Mouse (Mus musculus) 3T3-L1 (cell line): ENCODE measurements around the gene Mybpc1.
A peak's percentile ranks its signal among the peaks of the same experiment; 100 is the strongest.

Experiments used
- DNase-seq: peaks from one replicate; pipeline ENCODE4 v3.0.0-alpha.2; 2015; ENCODE audit warnings: low read depth, low spot score

Gene Mybpc1

GRCm38 (mm10) chr10:88604943-88605342 is at the start of gene Mybpc1:
TSS of gene Mybpc1 (minus strand) at chr10:88605152.
- no peak for DNase-seq

GRCm38 (mm10) chr10:88645448-88645847 is 40.5 kb upstream of the Mybpc1 start:
- no peak for DNase-seq

- DNase-seq, result peak; percentile 89
Measured at GRCm38 (mm10) chr10:88631330-88631953, 26.5 kb upstream of the Mybpc1 start.

GRCm38 (mm10) chr10:88630663-88631329 is 25.8 kb upstream of the Mybpc1 start:
- DNase-seq, result peak; percentile 1

DNA sequence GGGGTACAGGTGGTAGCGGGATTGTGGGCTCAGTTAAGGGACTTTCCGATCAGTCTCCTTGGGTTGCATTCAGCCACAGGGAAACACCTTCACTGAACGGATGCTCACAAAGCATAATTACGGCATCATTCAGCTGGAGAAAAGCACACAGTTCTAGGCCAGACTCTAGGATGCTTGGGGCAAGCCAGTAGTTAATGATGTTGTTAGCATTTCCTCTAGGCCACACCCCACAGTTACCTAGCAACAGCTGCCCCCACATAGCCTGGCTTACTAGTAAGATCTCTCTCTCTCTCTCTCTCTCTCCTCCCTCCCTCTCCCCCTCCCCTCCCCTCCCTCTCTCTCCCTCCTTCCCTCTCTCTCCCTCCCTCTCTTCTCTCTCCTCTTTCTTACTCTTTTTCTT is 22.1 kb upstream of the Mybpc1 start:
- no peak for DNase-seq

DNA sequence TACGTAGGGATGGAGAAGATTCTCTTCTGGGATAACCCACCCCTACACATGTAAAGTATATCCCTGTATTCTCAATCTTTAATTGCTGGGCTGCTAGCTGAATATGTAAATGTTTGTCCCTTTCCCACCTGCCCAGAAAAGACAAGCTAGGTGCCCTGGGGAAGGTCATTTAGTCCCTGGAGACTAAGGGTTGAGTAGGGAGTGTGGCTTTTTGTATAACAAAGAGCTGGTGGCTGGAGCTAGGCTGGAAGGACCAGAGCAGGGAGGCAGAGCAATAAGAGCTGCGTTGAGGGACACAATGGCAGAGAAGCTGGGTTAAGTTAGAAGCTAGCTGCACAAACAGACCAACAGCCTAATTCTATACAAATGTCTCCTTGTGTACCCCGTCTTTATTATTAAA is 21.2 kb upstream of the Mybpc1 start:
- no peak for DNase-seq

DNA sequence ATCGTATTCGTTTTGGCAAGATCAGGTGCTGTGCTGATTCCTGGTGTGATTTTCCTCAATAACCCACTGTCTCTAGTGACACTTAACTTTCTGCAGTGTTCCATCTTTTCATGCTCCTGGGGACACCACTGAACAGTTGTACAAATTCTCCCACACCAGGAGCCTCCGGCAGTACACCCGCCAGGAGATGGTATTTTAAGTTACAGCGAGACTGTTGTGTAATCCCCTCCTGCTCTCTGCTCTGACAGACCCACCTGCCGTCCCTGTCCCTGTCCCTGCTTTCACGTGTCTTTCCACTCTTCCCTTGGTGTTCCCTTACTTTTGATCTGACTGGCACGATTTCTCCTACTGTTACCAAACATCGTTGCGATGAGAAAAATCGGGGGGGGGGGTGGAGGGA is 19.3 kb upstream of the Mybpc1 start:
- DNase-seq, result no peak

- DNase-seq, result no peak
Measured at GRCm38 (mm10) chr10:88622624-88623023, 17.7 kb upstream of the Mybpc1 start.

- DNase-seq, result peak; percentile 10
Measured at GRCm38 (mm10) chr10:88620809-88621208, 15.9 kb upstream of the Mybpc1 start.

DNA sequence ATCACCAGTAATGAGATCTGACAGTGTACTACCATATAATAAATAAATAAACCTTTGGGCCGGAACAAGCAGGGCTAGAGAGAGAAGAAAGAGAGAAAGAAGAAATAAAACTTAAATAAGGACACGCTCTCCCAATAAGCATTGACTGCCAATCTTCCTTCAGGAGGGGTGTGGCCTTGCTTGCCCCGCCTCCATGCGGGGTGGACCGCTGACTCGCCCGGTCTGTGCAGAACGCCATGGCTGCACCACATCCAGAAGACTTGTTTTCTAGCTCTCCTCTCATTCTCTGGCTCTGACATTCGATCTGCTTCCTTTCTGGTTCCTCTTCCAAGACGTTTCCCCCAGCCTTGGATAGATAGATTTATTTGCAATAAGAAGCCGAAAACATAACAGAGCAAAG is 8.1 kb upstream of the Mybpc1 start:
- DNase-seq, result no peak

GRCm38 (mm10) chr10:88606686-88607085 is 1.7 kb upstream of the Mybpc1 start:
- DNase-seq, result no peak

DNA sequence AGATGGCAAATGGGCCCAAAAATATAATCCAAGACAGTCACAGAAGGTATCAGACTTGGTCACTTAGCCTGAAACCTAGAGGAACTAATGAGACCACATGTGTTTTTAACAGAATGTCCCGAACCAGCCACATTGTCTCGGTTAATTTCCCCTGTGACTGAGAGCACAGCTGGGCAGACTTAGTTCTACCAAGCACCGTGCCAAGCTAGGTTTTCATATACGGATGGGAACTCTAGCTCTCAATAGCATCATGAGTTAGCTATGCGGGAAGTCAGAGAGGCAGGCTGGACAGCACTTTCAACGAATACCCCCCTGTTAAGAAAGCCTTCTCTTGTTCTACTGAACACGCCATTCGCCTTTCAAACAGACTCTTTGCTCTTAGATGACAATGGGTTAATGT is 1.1 kb upstream of the Mybpc1 start:
- no peak for DNase-seq

DNA sequence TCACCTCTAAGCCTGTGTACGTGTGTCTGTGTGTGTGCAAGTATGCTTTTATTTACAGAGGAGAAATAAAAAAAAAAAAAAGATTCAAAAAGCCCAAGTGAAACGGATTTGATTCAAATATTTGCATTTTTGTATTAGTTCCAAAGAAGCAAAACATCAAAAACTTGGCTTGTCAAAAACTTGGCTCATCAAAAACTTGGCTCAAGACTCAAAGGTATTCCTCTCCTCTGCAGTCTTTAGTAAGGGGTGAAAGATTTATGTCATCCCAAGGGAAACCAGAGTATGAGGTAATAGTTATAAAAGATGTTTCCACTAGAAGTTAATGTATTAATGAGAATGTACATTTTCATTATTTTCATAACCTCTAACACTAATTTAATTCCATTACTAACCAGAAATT is 1.2 kb downstream of the Mybpc1 start:
- peak; percentile 28 for DNase-seq

- DNase-seq, result no peak
Measured at GRCm38 (mm10) chr10:88603256-88603655, 1.7 kb downstream of the Mybpc1 start.

- DNase-seq, result no peak
Measured at GRCm38 (mm10) chr10:88600591-88600990, 4.4 kb downstream of the Mybpc1 start.

DNA sequence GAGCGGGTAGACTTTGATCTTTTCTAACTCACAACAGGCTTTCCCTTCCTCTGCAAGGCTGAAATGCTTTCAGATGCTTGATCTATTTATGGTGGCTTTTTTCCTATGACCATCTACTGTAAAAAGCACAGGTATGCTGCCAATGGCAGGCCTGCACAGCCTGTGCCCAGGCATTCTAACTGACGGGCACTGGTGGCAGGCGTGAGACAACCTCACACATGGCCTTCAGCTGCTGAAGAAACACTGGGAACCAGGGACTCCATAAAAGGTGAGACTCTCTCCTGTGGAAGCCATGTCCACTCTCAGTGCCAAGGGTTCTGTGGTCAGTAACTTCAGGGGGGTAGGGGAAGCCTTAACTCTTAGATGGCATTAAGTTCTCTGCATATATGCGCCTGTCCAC is 12.6 kb downstream of the Mybpc1 start:
- DNase-seq, result no peak

DNA sequence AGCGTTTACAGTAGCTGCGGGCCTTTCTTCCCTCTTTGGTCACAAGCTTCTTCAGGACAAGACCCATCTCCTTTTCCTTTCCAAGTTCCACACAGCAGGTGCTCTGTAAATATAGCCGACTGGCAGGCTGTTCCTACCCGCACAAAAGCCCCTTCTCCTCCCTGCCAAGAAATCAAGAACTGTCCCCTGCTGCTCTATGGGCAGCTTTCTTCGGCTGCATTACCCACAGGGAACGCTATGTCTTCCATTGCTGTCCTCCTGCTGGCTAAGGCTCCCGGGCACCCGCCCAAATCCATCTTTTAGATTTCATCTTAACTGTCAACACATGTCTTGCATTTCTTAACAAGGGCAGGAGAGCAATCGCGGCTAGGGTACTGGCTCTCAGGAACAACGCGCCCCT is 13.9 kb downstream of the Mybpc1 start:
- peak; percentile 3 for DNase-seq

GRCm38 (mm10) chr10:88584469-88584868 is 20.5 kb downstream of the Mybpc1 start:
- no peak for DNase-seq

DNA sequence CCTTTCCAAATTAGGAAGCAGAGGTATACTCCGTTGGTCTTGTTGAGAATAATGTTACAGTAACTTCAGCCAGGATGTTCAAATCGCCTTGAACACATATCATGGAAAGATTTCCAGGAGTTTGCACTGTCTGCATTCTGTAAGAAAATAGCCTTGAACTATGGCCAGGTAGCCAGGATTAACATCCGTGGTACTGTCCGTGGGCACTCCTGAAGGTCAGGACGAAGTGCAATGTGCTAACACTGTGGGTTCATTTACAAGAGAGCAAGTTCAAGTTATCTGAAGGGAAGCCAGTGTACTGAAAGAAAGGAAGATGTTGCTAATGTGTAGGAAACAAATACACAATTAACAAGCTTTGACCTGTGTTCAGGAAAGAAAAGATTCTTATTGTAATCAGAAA is 24.2 kb downstream of the Mybpc1 start:
- no peak for DNase-seq

- peak; percentile 32 for DNase-seq
Measured at GRCm38 (mm10) chr10:88578651-88579050, 26.3 kb downstream of the Mybpc1 start.

GRCm38 (mm10) chr10:88574115-88574635 is 30.8 kb downstream of the Mybpc1 start:
- DNase-seq, result no peak

DNA sequence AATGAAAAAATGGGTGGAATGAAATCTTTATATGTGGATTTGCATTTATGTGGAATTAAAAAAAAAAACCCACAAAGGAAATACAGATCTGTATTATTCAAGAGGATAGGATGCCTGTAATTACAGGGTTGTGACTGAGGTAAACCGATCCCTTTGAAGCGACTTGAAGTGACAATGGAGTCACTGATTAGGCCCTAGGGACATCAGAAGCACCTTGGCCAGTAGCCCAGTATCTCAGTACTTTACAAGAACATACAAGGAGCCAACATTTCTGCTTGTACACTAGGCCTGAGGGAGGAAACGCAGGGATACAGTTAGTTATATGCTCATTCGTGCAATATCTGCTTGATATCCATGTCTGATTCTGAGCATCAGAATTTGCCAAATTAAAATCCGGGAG is 32.8 kb downstream of the Mybpc1 start:
- no peak for DNase-seq

- no peak for DNase-seq
Measured at GRCm38 (mm10) chr10:88557046-88557445, 47.9 kb downstream of the Mybpc1 start.
